Mouse (Mus musculus): Measurements from ENCODE around the gene Zfp758. TPM values are rescaled to one million over a fixed set of nuclear protein-coding genes. Genes with fewer than 3 reads are reported as not detected.
A peak's percentile ranks its signal among the peaks of the same experiment; 100 is the strongest.
"Not testable (repeated sequence)": the region's sequence is repeated elsewhere in the genome, so short reads cannot be mapped to it uniquely, and the experiment has no call there.

The Zfp758 gene
- total RNA-seq (2021) = 1 to 10 TPM; 7.5 to 8.3 TPM
- long read RNA-seq, experiment 1, partial matches to known transcripts = 0 of 6 reads
- long read RNA-seq, experiment 1, other reads (novel, unspliced or antisense) = 1 of 6 reads
- long read RNA-seq, experiment 2, transcript Zfp758-204 (3 exons, 2,876 nt) = major isoform, 6 of 10 reads
- long read RNA-seq, experiment 2, partial matches to known transcripts = 0 of 10 reads
- long read RNA-seq, experiment 2, other reads (novel, unspliced or antisense) = 0 of 10 reads

DNA sequence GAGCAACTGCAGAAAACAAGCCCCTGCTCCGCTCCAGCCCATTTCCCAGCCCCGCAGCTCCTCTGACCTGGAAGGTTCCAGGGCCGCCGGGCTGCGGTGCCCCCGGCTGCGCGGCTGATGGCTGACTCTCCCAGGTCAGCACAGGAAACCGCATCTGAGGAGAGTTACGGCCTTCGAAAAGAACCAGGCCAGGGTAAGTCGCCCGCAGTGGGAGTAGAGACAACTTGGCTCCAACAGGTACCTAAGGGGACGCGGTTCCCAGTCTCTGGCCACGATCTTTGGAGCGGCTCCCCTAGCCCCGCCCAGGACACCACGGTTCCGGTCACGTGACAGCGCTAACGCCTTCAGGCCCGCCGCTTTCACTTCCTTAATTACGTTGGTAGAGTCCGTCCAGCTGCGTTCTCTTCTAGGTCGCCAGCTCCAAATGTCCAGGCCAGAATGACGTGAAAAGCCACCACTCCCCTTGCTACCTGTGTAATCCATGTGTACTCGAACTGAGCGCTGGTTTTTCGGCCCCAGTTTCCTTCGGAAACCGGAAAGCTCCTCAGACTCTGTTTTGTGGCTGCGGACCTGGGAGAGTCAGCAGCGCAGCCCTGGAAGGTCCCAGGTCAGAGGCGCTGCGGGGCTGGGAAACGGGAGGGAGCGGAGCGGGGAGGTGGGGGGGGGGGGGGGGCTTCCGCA lies at the start of gene Zfp758, which contains the start of gene Zfp944:
Gene Zfp758 (plus strand): TSS at position 353 of the 681 bp plus-strand sequence.
Gene Zfp944 (minus strand): TSS at position 300 of the 681 bp plus-strand sequence.
- peak; percentile 44 to 59 for DNase-seq
- intact Hi-C loops (cut with DNase I) = loop anchor here (10.0 kb wide), 1 partner anchor 396 kb away; the partner anchor contains the start of genes Zfp942 and Zfp943

DNA sequence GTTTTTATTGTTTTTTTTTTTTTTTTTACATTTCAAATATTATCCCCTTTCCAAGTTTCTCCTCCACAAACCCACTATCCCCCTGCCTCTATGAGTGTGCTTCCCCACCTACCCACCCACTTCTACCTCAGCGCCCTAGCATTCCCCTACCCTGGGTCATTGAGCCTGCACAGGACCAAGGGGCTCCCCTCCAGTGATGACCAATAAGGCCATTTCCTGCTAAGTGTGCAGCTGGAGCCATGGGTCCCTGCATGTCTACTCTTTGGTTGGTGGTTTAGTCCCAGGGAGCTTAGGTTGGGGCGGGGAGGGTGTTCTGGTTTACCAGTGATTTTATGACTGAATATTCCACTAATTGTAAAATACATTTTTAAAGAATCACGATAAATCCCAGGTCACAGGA lies 47.0 kb upstream of the Zfp758 start:
- DNase-seq = peak in 1 of 2 experiments; percentile 7

DNA sequence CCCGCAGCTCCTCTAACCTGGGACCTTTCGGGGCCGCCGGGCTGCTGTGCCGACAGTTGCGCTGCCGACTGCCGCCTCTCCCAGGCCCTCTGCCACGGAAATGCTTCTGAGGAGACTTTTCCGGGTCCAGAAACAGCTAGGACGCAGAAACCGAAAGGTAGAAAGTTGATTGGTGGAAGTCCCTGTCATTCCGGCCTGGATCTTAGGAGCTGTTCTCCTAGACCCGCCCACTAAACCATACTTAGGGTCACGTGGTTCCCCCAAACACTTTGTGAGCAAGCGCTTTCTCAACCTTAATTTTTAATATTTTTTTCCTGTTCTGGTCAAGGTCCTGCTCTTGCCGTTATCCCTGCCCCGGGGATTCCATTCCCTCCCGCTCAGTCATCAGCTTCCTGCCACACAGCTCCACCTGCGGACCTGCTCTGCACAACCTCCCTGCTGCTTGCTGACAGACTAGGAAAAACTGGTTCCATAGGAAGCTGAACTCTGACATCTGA lies 46.5 kb upstream of the Zfp758 start, which contains the start of gene CT030661.1:
Gene CT030661.1 (minus strand): TSS at position 108 of the 497 bp plus-strand sequence.
- DNase-seq = peak; percentile 85 to 90
- intact Hi-C loops (cut with DNase I) = loop anchor here (5.0 kb wide), 1 partner anchor 87 kb away; the partner anchor contains the start of gene Zfp994

More for the DNA sequence above, 47.0 kb upstream of the Zfp758 start:
- intact Hi-C loops (cut with DNase I) = not testable (repeated sequence)

DNA sequence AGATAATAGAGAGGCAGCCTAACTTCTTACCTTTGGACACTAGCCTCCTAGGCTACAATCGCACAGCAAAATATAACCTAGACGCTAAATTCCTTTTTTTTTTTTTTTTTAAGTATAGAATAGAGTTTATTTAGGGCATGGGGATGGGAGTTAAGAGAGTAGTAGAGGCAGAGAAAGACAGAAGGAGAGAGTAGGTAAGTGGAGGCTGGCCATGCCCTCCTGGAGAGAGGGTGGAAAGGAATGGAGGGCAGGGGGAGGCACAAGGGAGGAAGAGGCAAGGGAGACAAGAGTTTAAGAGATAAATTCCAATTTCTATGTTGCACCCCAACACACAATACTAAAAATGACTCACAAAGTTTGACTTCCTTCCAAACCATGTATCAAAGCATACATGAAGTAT lies 46.0 kb upstream of the Zfp758 start:
- intact Hi-C loops (cut with DNase I) = loop anchor here (5.0 kb wide), 1 partner anchor 88 kb away; the partner anchor contains the start of gene Zfp994
- not testable (repeated sequence) for DNase-seq

DNA sequence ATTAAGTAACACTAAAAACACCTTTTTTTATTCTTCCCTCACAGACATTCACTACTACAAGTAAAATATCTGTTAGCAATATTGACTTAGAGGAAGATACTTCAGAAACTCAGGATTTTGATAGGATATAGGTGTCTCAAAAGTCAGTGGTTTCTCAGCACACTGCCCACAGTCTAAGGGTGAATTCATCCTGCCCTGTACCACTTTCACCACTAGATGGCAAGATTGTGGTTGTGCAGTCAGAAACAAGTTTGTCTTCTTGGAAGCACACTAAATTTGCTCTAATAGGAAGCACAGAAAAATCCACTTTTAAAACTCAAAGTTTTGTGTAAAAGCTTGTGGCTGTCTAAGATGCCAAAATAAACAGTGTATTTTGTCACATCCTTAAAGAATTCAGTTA lies 8.5 kb upstream of the Zfp758 start:
- intact Hi-C loops (cut with DNase I) = loop anchor here (2.0 to 10.0 kb wide), 2 partner anchors 58 to 842 kb away; partner anchors contain the start of gene Zfp40

DNA sequence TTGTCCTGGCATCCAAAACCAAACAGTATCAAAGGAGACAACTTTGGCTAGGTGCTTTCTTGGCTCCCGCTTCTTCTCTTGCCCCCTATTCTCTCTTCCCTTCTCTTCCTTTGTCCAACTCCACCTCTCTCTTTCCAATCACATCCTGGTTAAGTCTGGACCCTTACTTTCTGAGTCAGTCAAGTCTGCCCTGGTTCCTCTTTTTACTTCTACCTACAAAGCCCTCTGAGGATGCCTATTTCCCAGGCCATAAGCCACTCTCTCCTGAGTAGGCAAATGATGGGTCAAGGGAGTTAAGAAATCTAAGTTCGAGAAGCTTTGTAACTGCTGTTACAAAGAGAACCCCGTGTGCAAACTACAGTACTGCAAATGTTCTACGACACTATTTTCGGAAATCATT lies 681 bp upstream of the Zfp758 start:
- no peak for DNase-seq
- intact Hi-C loops (cut with DNase I) = loop anchor here (10.0 kb wide), 1 partner anchor 396 kb away; the partner anchor contains the start of genes Zfp942 and Zfp943

More for the DNA sequence above, 8.5 kb upstream of the Zfp758 start:
- peak; percentile 17 to 52 for DNase-seq

DNA sequence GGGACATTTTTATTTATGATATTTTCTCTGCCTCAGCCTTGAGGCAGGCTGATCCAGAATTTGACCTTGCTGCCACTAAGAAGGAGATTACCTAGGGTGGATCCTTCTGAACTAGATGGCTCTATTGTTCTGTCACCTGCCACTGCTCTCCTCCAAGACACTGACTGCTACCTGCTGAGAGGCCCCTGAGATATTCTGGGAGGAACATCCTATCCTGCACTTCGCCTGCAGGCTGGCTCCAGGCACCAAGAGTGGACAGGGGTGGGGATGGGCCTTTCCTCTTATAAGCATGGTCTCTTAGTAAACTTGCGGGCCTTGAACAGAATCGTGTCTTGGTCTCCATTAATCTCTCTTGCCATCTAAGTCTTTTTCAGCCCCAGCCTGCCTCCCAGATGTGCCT lies 2.6 kb downstream of the Zfp758 start:
- intact Hi-C loops (cut with DNase I) = loop anchor here (10.0 kb wide), 1 partner anchor 399 kb away; the partner anchor contains the start of genes Zfp942 and Zfp943
- DNase-seq = no peak

DNA sequence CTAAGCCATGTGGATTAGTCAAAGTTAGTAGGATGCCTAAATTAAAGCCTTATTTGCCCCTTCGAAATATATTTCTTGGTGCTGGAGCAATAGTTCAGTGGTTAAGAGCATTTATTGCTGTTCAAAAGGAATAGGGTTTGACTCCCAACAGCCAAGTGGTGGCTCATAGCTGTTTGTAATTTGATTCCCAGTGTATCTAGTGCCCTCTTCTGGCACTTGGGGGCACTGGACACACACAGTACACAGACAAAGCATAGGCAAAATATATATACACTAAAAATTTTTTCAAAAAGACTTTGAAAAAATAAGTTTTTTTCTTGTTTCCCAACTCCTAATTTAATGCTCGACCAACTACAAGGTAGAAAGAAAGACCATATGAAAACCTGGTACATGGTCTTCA lies 49.5 kb downstream of the Zfp758 start:
- peak; percentile 16 to 30 for DNase-seq
- intact Hi-C loops (cut with DNase I) = loop anchor here (2.0 to 10.0 kb wide), 3 partner anchors 58 to 328 kb away; partner anchors contain the start of gene Zfp947

DNA sequence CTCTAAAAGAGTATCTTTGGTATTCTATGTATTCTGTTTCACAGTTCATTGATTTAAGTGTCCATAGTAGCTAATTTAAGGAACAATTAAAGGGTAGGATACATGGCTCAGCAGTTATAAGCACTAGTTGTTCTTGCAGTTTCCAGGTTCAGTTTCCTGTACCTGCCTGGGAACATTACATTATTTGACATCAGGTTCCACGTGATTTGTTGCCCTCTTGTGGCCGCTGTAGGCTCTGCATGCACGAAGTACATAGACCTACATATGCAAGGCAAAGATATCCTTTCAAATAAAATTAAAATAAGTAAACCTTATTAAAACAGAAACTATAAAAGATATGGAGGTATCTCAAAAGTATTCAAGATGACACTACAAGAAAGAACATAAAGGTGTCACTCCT lies 56.3 kb downstream of the Zfp758 start:
- intact Hi-C loops (cut with DNase I) = loop anchor here (10.0 kb wide), 1 partner anchor 253 kb away; the partner anchor contains the start of gene Zfp947
- peak; percentile 65 to 76 for DNase-seq

DNA sequence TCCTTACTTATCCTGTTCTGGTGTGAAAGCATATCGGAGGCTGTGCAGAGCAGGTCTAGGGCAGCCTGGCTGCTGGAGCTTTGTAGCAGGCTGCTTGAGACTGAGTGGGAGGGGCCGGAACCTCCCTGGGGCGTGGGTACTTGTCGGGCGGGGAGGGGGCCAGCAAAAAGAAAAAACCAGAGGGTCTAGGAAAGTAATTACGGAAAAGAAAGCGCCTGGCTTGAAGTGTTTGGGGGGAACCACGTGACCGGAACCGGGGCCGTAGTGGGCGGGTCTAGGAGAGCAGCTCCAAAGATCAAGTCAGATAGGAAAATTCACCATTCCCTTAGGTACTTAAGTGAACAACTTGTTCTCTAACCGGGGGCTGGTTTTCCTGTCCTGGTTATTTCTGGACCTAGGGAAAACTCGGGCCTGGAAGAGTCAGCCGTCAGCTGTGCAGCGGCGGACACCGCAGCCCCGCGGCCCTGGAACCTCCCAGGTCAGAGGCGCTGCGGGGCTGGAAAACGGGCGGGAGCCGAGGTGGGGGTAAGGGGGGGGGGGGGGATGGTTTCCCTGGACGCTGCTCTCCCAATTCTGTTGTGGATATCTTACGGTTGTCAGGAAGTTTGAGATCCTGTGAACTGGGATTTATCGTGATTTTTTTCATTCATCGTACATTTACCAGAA lies 62.8 kb downstream of the Zfp758 start, which contains the start of gene Zfp946:
Gene Zfp946 (plus strand): TSS at position 271 of the 666 bp plus-strand sequence.
- intact Hi-C loops (cut with DNase I) = loop anchor here (10.0 kb wide), 1 partner anchor 199 kb away; the partner anchor contains the start of gene Zfp994
- peak; percentile 76 to 78 for DNase-seq

DNA sequence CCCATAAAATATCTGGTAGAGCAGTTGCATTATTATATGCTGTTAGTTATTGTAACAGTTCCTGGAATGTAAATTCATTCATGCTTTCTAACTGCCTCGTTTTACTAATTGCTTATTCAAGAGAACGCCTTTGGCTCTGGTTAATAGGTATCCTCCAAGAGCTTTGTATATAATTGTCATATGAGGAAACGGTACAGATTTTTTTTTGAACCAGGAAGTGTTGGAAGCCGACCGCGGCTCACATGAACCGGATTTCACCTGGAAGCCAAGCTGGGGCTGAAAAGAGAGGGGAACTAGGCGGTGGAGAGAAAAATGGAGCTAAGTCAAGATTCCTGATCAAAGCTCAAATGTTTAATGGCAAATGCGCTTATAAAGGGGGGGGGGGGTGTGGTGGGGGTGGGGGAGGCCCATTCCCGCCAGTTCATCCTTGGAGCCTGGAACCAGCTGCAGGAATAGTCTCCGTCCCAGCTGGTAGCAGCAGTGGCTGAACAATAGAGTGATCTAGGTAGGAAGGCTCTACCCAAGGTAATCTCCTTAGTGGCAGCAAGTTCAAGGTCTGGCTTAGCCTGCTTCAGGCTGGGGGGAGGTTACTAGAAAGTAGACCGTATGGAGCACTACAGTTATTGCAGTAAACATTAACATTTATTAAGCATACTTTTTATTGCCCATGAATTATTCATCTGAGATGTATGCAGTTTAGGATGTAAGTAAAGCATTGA lies 63.5 kb downstream of the Zfp758 start:
- DNase-seq = peak in 1 of 2 experiments; percentile 5

More for the DNA sequence above, 63.5 kb downstream of the Zfp758 start:
- intact Hi-C loops (cut with DNase I) = loop anchor here (10.0 kb wide), 1 partner anchor 200 kb away; the partner anchor contains the start of gene Zfp994

Other genes with a start within 250 kb of the Zfp758 start
- gene Zfp947, start 195.3 kb upstream of the Zfp758 start, total RNA-seq (2021) = 1 to 10 TPM in 1 of 2 experiments, under 1 TPM in 1; 0.88 to 1.0 TPM
- 1 to 10 TPM; 2.2 to 2.5 TPM for gene Zfp994, start 135.8 kb upstream of the Zfp758 start, total RNA-seq (2021)
- 1 to 10 TPM; 6.5 to 7.0 TPM for gene CT030661.1, start 46.6 kb upstream of the Zfp758 start, total RNA-seq (2021)
- 1 to 10 TPM; 4.6 to 4.9 TPM for gene Zfp944, start 53 bp upstream of the Zfp758 start, total RNA-seq (2021)
- gene Zfp946, start 62.8 kb downstream of the Zfp758 start, total RNA-seq (2021) = 1 to 10 TPM; 3.3 to 3.8 TPM
- gene Vmn2r111, start 212.0 kb downstream of the Zfp758 start, total RNA-seq (2021) = not detected
- not detected for gene Vmn2r112, start 239.5 kb downstream of the Zfp758 start, total RNA-seq (2021)

Measured in heart, postnatal 14 days (tissue).